Mouse (Mus musculus) ES-E14 (cell line): ENCODE measurements around the gene Plekhb2. TPM values are rescaled to one million over a fixed set of nuclear protein-coding genes. Genes with fewer than 3 reads are reported as not detected.

Experiments
- DNase-seq: peaks from one replicate; pipeline ENCODE4 v3.0.0-alpha.2; 2013; ENCODE audit warnings: low read depth, low spot score
- H3K27ac ChIP-seq: 2 replicates; pipeline ENCODE4 v1.5.1; 2012; ENCODE audit warnings: low read depth, mild to moderate bottlenecking, low read length, moderate library complexity, mixed read lengths; ENCODE audit not compliant: poor library complexity, insufficient read depth, severe bottlenecking
- H3K36me3 ChIP-seq: 2 replicates; pipeline ENCODE4 v1.6.1; 2012; ENCODE audit warnings: mild to moderate bottlenecking, low read length, moderate library complexity, mixed read lengths; ENCODE audit not compliant: control insufficient read depth, poor library complexity, insufficient read depth, severe bottlenecking
- H3K4me1 ChIP-seq, 2 experiments: fragments of 150-350 bp in 1 of 2; sonication (generic) in 1 of 2; 2 replicates each; pipeline ENCODE4 v1.6.1; 2012; ENCODE audit warnings: low read length in 2 of 2, mild to moderate bottlenecking in 1 of 2, mixed read lengths in 1 of 2; ENCODE audit not compliant: control insufficient read depth in 2 of 2, insufficient read depth in 2 of 2, poor library complexity in 1 of 2
- H3K4me3 ChIP-seq, 2 experiments: fragments of 150-350 bp in 1 of 2; sonication (generic) in 1 of 2; 2 replicates each; pipeline ENCODE4 v1.5.1; 2012; ENCODE audit warnings: low read length in 2 of 2, low read depth in 1 of 2, mild to moderate bottlenecking in 1 of 2, mixed read lengths in 1 of 2; ENCODE audit not compliant: insufficient read depth in 1 of 2, poor library complexity in 1 of 2, severe bottlenecking in 1 of 2
- H3K9ac ChIP-seq: 2 replicates; pipeline ENCODE4 v1.6.1; 2012; ENCODE audit warnings: low read depth, mild to moderate bottlenecking, low read length, mixed read lengths; ENCODE audit not compliant: poor library complexity, insufficient read depth, severe bottlenecking
- H3K9me3 ChIP-seq: fragments of 150-350 bp; sonication (generic); 2 replicates; pipeline ENCODE4 v1.6.1; 2012; ENCODE audit warnings: low read depth, mild to moderate bottlenecking, low read length; ENCODE audit not compliant: control insufficient read depth, insufficient read depth
- CHD2 ChIP-seq: IDR thresholded peaks from 2 replicates; pipeline ENCODE4 v1.6.1; 2014; ENCODE audit warnings: mild to moderate bottlenecking, low read depth, low read length, inconsistent platforms
- HCFC1 ChIP-seq: IDR thresholded peaks from 2 replicates; pipeline ENCODE4 v1.6.1; 2012; ENCODE audit warnings: low read length, inconsistent platforms, borderline replicate concordance; ENCODE audit not compliant: insufficient read depth
- MAFK ChIP-seq: IDR thresholded peaks from 2 replicates; pipeline ENCODE4 v1.6.1; 2014; ENCODE audit warnings: mild to moderate bottlenecking, low read depth, low read length, inconsistent platforms; ENCODE audit not compliant: insufficient read depth
- ZC3H11A ChIP-seq: IDR thresholded peaks from 2 replicates; pipeline ENCODE4 v1.6.1; 2012; ENCODE audit warnings: low read depth, mild to moderate bottlenecking, inconsistent platforms, low read length, borderline replicate concordance
- ZNF384 ChIP-seq: IDR thresholded peaks from 2 replicates; pipeline ENCODE4 v1.6.1; 2012; ENCODE audit warnings: low read depth, low read length, inconsistent platforms
- in situ Hi-C, 2 experiments: fragments of 600-800 bp; cut with MboI; formaldehyde crosslinking; loops; one replicate each; pipeline ENCODE4 v1.15.1; 2025; ENCODE audit warnings: low sequenced_read_pairs in 2 of 2, inconsistent platforms in 1 of 2; ENCODE audit not compliant: unreplicated experiment in 2 of 2
- total RNA-seq: library from RNA; depleted of rRNA; stranded (reverse); fragments of 300-350 nt; gene quantifications from 2 replicates; pipeline ENCODE4 v1.2.3, GENCODE M21; 2012

The Plekhb2 gene
- total RNA-seq, 1 experiment, result 13.0 TPM

DNA sequence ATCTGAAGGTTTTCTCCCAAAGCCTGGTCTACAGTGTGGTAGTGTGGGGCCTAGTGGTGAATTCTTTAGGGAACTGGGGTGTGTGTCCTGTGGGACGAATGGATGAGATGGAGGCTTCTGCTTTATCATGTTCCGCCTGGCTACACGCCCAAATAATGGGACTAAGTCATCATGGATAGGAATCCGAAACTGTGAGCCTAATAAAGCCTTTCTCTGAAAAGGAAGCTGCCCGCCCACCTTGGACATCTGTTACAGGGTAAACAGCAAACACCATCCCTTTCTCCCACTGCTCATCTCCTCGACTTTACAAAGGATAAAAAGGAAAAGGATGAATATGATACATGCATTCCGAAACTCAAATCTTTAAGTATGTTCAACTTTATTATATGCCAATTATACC lies 27.8 kb upstream of the Plekhb2 start:
- peaks cover 0 to 1% of the 10 kb centered on the region in 2 experiments; a peak in 1 of 4 replicates for H3K4me1 ChIP-seq
- no peak for TF ChIP-seq ZC3H11A
- H3K4me3 ChIP-seq, result no peak overlapping the region
- no peaks in the 10 kb centered on the region for H3K9me3 ChIP-seq
- no peak for DNase-seq
- in situ Hi-C loops, result no loop called here
- no peak overlapping the region for H3K27ac ChIP-seq
- H3K9ac ChIP-seq, result no peak overlapping the region
- peaks cover 33% of the 10 kb centered on the region for H3K36me3 ChIP-seq

DNA sequence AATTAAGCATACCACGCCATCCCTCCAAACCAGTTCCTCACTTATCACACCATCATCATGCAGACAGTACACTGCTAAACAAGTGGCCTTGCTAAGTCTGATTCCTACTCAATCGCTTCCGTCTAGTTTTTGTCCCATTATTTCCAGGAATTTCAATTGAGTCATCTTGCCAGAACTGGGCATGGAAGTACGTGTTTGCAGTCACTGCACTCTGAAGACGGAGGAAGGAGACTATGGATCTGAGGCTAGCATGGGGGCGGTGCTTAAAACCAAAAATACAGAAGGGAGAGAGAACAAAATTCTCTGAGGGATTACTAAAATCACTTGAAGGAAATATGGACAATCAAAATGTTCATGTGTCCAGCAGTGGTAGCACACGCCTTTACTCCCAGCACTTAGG lies 27.0 kb upstream of the Plekhb2 start:
- in situ Hi-C loops, result no loop called here
- H3K27ac ChIP-seq, result no peak overlapping the region
- DNase-seq, result no peak
- peaks cover 28% of the 10 kb centered on the region for H3K36me3 ChIP-seq
- no peak overlapping the region for H3K4me3 ChIP-seq
- no peaks in the 10 kb centered on the region for H3K9me3 ChIP-seq
- peaks cover 0 to 1% of the 10 kb centered on the region in 2 experiments; a peak in 1 of 4 replicates for H3K4me1 ChIP-seq
- no peak overlapping the region for H3K9ac ChIP-seq
- no peak for TF ChIP-seq MAFK
- TF ChIP-seq ZC3H11A, result no peak
- TF ChIP-seq CHD2, result no peak
- TF ChIP-seq HCFC1, result no peak
- TF ChIP-seq ZNF384, result no peak

DNA sequence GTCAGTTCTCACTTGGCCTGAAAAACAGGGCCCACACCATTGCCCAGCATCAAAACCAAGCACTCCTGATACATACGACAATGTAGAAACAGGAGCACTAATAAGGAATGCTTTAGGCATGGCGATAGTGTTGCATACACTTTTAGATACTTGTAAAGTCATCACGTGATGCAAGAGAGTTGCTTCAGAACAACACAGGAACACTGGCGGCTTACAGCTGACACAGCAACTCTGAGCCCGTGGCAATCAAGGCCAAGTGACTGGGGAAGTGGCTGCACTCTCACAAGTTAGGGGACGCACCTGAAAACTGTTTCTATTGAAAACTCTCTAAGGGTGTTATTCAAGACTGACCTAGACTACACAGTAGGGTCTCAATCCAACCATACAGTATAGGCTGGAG lies 26.4 kb upstream of the Plekhb2 start:
- H3K9ac ChIP-seq, result no peak overlapping the region
- H3K27ac ChIP-seq, result no peak overlapping the region
- DNase-seq, result no peak
- peaks cover 0 to 1% of the 10 kb centered on the region in 2 experiments; a peak in 1 of 4 replicates for H3K4me1 ChIP-seq
- in situ Hi-C loops, result no loop called here
- H3K9me3 ChIP-seq, result no peaks in the 10 kb centered on the region
- TF ChIP-seq MAFK (peak; percentile 32; the same call in 1 of the 2 replicates), ZC3H11A (no peak)
- H3K4me3 ChIP-seq, result no peak overlapping the region
- peaks cover 22% of the 10 kb centered on the region for H3K36me3 ChIP-seq

DNA sequence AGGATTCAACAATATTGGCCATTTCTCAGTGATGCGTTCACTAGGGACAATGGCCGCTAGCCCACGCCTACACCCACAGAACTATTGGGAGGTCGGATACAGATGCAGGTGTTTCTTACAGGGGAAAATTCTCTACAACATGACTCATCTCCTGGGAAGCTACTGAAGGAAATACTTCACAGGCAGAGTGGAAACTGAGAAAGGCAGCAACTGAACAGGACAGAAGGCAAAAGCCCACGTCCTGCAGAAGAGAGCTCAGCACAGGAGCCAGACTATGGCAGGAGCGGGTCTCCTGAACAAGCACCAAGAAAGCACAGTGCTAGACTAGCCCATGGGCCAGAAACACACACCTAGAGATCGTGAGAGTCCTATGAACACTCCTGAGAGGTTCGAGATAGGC lies 25.6 kb upstream of the Plekhb2 start:
- no peaks in the 10 kb centered on the region for H3K9me3 ChIP-seq
- in situ Hi-C loops, result no loop called here
- no peak for TF ChIP-seq CHD2
- no peak for TF ChIP-seq HCFC1
- no peak for TF ChIP-seq ZC3H11A
- no peak for TF ChIP-seq MAFK
- TF ChIP-seq ZNF384, result no peak
- peaks cover 22% of the 10 kb centered on the region for H3K36me3 ChIP-seq
- H3K9ac ChIP-seq, result no peak overlapping the region
- no peak overlapping the region for H3K4me3 ChIP-seq
- DNase-seq, result no peak
- no peak overlapping the region for H3K27ac ChIP-seq
- H3K4me1 ChIP-seq, result peaks cover 0 to 1% of the 10 kb centered on the region in 2 experiments; a peak in 1 of 4 replicates

DNA sequence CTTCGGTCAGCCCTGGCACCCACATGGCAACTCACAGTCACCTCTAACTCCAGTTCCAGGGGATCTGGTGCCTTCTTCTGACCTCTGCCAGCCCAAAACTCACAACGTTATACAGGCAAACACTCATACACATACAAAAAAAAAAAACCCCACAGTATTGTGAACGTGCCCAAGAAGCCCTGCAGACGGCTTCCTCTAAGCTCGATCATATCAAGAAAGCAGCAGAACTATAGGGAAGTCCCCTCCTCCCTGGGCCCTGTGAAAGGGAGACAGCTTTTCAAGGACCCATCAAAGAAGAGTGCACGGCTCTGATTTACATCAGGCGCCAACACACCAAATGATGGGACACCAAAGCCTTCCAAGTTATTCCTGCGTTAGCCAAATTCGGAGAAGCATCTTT lies 23.9 kb upstream of the Plekhb2 start:
- TF ChIP-seq ZC3H11A (no peak), CHD2 (no peak), ZNF384 (no peak), HCFC1 (no peak), MAFK (no peak)
- H3K9ac ChIP-seq, result no peak overlapping the region
- in situ Hi-C loops, result no loop called here
- H3K36me3 ChIP-seq, result peaks cover 18% of the 10 kb centered on the region
- no peak for DNase-seq
- H3K27ac ChIP-seq, result no peak overlapping the region
- no peaks in the 10 kb centered on the region for H3K9me3 ChIP-seq
- H3K4me1 ChIP-seq, result 0 out of 4 replicates have a peak, but pooled peaks cover 0 to 1% of the 10 kb centered on the region in 2 experiments
- no peak overlapping the region for H3K4me3 ChIP-seq
